Mouse (Mus musculus) bone marrow, adult 2 months (tissue): Measurements from ENCODE around the gene Olfr331. TPM values are rescaled to one million over a fixed set of nuclear protein-coding genes. Genes with fewer than 3 reads are reported as not detected.
"Not testable (repeated sequence)": the region's sequence is repeated elsewhere in the genome, so short reads cannot be mapped to it uniquely, and the experiment has no call there.

Experiments
- H3K27ac ChIP-seq: fragments of 200-500 bp; 2 replicates; pipeline ENCODE4 v1.5.1; 2012; ENCODE audit warnings: low read depth, mild to moderate bottlenecking, control low read depth, inconsistent platforms, low read length; ENCODE audit not compliant: control insufficient read depth, poor library complexity, insufficient read depth
- H3K4me1 ChIP-seq: fragments of 200-500 bp; 2 replicates; pipeline ENCODE4 v1.6.1; 2011; ENCODE audit warnings: low read length; ENCODE audit not compliant: control insufficient read depth, insufficient read depth
- H3K4me3 ChIP-seq: fragments of 200-500 bp; replicated peaks from 2 replicates; pipeline ENCODE3; 2011; ENCODE audit warnings: mild to moderate bottlenecking, low read depth, low read length, control low read depth; ENCODE audit not compliant: control insufficient read depth
- CTCF ChIP-seq: fragments of 200-500 bp; IDR thresholded peaks from 2 replicates; pipeline ENCODE4 v1.5.1; 2011; ENCODE audit warnings: low read length, control low read depth; ENCODE audit not compliant: control insufficient read depth, insufficient read depth
- POLR2A ChIP-seq: fragments of 200-500 bp; IDR thresholded peaks from 2 replicates; pipeline ENCODE4 v1.6.1; 2011; ENCODE audit warnings: low read depth, mild to moderate bottlenecking, control low read depth, low read length, borderline replicate concordance; ENCODE audit not compliant: control insufficient read depth
- WGBS: fragments of 180-500 bp; shearing (Covaris S2); methylation state at CpG from one replicate; pipeline ENCODE4 v1.1.7; 2018; 5-methylcytosine and 5-hydroxymethylcytosine counted together
- polyA plus RNA-seq: library from polyadenylated mRNA; stranded (reverse); fragments of >200 nt; gene quantifications from 2 replicates; pipeline ENCODE4 v1.2.4, GENCODE M21; 2011; ENCODE audit warnings: low replicate concordance; ENCODE audit not compliant: missing spikeins, insufficient read depth, insufficient read length

Olfr331 gene
- not detected in 2 replicates for polyA plus RNA-seq

DNA sequence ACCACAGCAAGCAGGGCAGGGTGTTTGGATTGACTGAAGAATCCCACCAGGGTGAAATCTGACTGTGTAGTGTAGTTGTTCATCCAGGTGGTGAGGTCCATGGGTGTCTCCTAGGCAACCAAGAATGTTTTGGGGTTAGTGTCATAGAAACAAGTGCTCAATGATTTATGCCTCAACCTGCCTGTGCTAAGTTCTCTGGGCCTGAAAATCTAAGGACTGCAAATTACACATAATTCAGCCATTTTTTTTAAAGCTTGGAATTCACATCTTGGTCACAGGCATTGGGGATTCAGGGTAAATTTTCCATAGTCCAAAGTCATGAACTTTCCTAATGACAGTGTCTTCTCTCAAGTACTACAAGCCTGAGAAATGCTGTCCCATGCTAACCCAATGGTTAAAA, at the start of gene Olfr331:
Gene Olfr331, minus strand, starts transcription at position 101 of the 400 bp plus-strand sequence.
- H3K27ac ChIP-seq, H3K4me3 ChIP-seq, H3K4me1 ChIP-seq: not testable (repeated sequence)

DNA sequence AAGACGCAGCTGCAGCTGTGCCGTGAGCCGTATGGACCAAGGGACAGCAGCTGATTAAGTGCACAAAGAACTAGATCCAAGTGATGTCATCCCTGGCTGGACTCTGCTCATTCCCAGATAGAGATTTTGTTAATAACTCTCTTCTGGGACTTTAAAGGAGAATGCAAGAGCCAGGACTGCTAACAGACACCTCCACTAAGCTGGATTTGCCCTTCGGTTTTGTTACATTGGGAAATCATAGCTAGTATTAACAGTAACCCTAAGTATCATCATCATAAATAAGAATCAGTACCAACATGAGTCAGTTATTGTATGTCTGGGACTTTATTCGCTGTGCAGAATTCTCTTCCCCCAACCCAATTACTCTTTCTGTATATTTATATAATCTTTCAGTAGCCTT, 44.0 kb upstream of the Olfr331 start, which contains the start of gene Olfr329-ps:
Gene Olfr329-ps, minus strand, starts transcription at position 101 of the 400 bp plus-strand sequence.
- TF ChIP-seq POLR2A (no peak), CTCF (no peak)
- H3K4me3 ChIP-seq, result no peak within 1 kb of the TSS
- no peaks in the 10 kb centered on the region for H3K4me1 ChIP-seq
- H3K27ac ChIP-seq, result no peak within 1 kb of the TSS
- WGBS, result 76% methylated on average over 5 of the region's 5 CpGs

DNA sequence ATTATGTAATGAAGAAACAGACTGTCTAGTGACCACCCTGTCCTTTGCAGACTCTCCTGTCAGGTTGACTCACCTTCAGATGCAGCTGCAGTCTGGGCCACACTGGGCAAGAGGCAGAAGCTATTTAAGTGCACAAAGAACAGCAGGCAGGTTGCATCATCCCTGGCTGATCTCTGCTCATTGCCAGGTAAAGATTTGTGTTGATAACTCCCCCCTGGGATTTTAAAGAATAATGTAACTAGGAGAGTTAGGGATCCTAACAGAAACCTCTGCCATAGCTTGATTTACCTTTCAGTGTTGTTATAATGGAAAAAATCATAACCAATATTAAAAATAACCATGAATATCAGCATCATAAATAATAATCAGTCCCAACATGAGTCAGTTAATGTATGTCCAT, 32.4 kb upstream of the Olfr331 start, which contains the start of gene Olfr330:
Gene Olfr330, minus strand, starts transcription at position 101 of the 400 bp plus-strand sequence.
- H3K4me3 ChIP-seq, H3K27ac ChIP-seq, H3K4me1 ChIP-seq: not testable (repeated sequence)

DNA sequence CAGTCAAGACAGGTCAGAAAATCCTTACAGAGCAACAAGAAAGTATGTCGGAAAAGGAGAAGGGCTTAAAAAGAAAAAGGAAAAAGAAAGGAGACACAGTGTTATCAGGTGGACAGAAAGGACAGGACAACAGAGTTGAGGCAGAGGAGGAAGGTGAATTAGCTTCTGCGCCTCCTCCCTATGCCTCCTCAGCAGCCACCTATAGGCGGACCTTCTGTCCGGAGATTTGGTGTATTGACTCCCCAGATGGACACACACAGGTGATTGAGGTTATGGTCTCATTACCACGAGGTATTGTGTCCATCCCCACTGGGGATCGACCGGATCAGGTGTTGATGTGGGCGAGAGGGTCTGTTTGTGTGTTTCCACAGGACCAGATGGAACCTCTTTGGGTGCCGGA, 17.4 kb upstream of the Olfr331 start:
- not testable (repeated sequence) for H3K4me3 ChIP-seq, H3K27ac ChIP-seq, H3K4me1 ChIP-seq
- 91% methylated on average over 8 of the region's 9 CpGs for WGBS

DNA sequence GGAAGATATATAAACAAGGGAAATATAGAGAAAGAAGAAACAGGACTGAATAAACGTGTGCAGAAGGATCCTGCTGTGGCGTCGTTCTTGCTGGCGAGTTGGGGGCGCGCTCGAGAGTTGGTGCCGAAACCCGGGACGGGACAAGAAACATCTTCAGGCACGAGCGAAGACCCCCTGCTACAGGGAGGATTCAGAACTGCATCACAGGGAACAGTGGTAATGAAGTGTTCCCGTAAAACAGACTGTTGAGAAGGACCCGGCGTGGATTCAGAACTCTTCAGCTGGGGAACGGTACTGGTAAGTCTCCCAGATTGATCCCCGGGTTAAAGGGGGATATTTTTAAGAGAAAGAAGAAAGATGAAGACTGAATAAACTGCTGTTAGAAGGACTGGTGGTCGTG, 16.5 kb upstream of the Olfr331 start:
- 90% methylated on average over 18 of the region's 18 CpGs for WGBS
- H3K4me1 ChIP-seq, result not testable (repeated sequence)

DNA sequence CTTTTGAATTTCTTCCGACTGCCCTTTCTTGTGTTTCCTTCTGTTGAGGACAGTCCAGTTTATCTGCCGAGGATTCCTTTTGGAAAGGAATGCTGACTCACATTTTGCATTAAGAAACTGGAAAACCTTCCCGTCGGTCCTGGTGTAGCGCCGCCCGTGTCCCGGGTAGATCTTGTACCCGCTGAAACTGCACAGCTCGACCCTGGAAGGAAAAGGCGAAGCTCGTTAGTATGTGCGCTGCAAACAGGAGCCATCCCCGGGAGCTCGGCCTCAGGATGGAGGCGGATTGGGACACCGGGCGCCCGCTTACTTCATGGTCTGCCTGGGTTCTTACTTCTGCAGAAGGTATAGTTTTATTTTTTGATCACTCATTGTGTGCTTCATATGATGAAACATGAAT, 6.7 kb upstream of the Olfr331 start:
- H3K4me1 ChIP-seq, result not testable (repeated sequence)
- 80% methylated on average over 19 of the region's 19 CpGs for WGBS

More for the DNA sequence above, 16.5 kb upstream of the Olfr331 start:
- not testable (repeated sequence) for H3K4me3 ChIP-seq, H3K27ac ChIP-seq

DNA sequence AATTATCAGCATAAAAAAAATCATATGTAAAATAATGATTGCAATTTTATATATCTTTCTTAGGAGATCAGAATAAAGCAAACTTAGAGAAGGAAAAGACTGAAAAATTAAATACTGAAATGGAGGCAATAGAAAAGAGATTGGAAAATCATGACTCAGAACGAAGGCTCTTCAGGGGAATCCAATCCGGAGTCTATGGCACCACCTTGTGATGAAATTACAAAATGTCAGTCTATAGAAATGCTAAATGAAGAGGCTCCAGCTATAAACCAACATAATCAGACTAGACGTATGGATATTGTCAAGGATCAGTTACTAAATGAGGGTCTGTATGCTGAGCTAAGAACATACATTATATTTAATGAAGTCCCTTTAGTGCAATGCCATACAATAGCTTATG, 3.1 kb downstream of the Olfr331 start:
- TF ChIP-seq POLR2A (no peak), CTCF (no peak)
- Histone ChIP-seq H3K4me1 (no peaks in the 10 kb centered on the region), H3K4me3 (no peak overlapping the region), H3K27ac (no peak overlapping the region)
- 59% methylated on average over 3 of the region's 3 CpGs for WGBS

More for the DNA sequence above, 6.7 kb upstream of the Olfr331 start:
- H3K4me3 ChIP-seq, H3K27ac ChIP-seq: not testable (repeated sequence)

DNA sequence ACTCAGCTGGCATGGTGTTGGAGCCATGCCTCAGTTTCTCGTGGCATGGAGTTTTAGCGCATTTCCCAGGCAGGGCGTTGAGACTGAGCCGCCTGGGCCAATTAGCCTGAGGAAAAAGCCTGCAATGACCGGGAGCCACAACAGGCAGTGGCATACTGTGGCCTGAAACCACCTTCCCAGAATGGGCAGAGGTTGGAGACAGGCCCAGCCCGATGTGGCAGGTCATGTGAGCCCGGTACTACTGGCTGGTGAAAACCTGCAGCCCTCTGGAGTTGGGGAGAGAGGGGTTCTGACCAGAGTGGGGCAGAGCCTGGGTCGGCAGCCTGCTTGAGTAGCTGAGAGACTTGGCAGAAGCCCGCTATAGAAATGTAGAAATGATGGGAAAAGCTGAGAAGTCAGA, 3.6 kb downstream of the Olfr331 start:
- H3K4me1 ChIP-seq, result no peaks in the 10 kb centered on the region
- no peak overlapping the region for H3K27ac ChIP-seq
- 76% methylated on average over 9 of the region's 9 CpGs for WGBS
- H3K4me3 ChIP-seq, result no peak overlapping the region
- no peak for TF ChIP-seq POLR2A
- TF ChIP-seq CTCF, result no peak

DNA sequence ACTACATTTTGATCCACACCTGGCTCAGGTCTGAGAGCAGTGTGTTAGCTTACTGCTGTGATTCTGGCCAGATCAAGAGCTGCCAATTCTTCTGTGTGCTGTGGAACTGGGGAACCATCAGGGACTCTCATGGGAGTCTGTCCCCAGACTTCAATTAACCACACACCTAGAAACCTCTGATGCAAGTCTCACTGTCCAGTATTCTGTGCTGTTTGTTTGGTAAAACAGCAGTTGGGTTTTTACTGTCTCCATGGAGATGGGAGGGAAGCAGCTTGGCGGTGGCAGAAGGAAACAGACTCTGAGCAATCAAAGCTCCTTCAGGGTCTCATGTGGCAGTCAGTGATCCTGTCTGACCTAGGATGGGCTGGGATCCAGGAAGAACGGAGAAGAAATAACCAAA, 9.9 kb downstream of the Olfr331 start, which contains the start of gene Olfr332:
Gene Olfr332, minus strand, starts transcription at position 101 of the 400 bp plus-strand sequence.
- H3K4me3 ChIP-seq, result no peak within 1 kb of the TSS
- no peak for TF ChIP-seq POLR2A
- TF ChIP-seq CTCF, result no peak
- H3K4me1 ChIP-seq, result no peaks in the 10 kb centered on the region
- WGBS, result 70% methylated on average over 2 of the region's 2 CpGs
- H3K27ac ChIP-seq, result no peak within 1 kb of the TSS

DNA sequence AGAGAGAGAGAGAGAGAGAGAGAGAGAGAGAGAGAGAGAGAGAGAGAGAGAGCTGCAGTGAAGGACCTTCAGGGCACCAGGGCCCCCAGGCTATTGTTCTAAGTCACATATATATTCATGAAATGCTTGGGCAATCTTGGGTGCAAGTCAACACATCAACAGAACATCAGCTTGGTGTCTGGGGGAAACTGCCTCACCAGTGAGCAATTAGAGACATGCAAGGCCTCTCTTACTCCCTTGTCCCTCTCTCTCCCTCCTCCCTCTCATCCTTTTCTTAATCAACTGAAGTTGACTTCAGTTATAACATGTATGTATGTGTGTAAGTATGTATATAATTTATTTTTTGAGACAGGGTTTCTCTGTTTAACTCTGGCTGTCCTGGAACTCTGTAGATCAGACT, 40.2 kb downstream of the Olfr331 start, which contains the start of gene Olfr30:
Gene Olfr30, minus strand, starts transcription at position 101 of the 400 bp plus-strand sequence.
- no peak within 1 kb of the TSS for H3K4me3 ChIP-seq
- no peaks in the 10 kb centered on the region for H3K4me1 ChIP-seq
- H3K27ac ChIP-seq, result no peak within 1 kb of the TSS
- TF ChIP-seq CTCF, result no peak
- TF ChIP-seq POLR2A, result no peak
